Mouse (Mus musculus): ENCODE results near the gene Auh.

DNA sequence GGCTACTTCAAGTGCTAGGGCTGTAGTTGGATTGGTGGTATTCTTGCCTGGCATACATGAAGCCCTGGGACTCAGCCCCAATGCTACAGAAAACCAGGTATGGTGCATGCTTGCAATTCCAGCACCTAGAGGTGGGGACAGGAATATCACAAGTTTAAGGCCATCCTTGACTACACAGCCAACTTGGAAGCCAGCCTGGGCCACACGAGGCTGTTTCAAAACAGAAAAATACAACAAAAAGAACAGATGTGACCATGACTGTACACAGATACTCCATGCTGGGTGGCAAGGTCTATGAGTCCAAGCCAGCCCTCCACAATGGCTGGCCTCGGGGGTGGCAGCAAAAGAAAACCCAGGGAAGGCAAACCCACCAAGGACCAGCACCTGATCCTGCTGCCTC lies 95.7 kb downstream of the Auh start:
- TF ChIP-seq CTCF (IDR thresholded peaks at IDR 0.05; ENCODE audit: extremely low read depth, insufficient read length, insufficient replicate concordance, low read depth, low read length): no peak
- TF ChIP-seq POLR2A (IDR thresholded peaks at IDR 0.05; ENCODE audit: low read depth, low read length): no peak

Data from small intestine, adult 2 months (tissue).